Mouse (Mus musculus) heart, postnatal 4 days (tissue): ENCODE measurements around the gene Gm44596. TPM values are rescaled to one million over a fixed set of nuclear protein-coding genes. Genes with fewer than 3 reads are reported as not detected.
A peak's percentile ranks its signal among the peaks of the same experiment; 100 is the strongest.

Experiments used
- DNase-seq: peaks from one replicate; pipeline ENCODE4 v3.0.0; 2021
- total RNA-seq, 2 experiments: library from RNA; stranded (reverse); gene quantifications; 2 replicates each; pipeline ENCODE4 v1.2.3; 2021

Gene Gm44596
- not detected for total RNA-seq

DNA sequence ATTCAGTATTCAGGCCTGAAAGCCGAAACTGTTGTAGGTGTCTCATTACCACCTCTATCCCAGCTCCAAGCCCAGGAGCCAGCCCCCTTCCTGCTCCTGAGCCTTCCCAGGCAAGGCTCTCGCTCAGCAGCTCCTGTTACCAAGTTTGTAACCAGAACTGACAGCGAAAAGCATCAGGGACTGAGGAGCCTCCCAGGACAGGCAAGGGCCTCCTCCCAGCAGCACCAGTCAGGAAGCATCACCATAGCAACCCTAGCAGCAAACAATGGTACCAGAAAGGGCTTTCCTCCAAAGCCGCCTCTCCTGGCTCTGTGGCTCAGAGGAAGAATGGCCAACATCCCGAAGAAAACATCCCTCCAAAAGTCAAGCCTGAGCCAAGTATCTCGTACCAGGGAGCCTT lies at the start of gene Gm44596, which contains the start of gene Tex52:
Gene Gm44596, plus strand, starts transcription at position 312 of the 400 bp plus-strand sequence.
Gene Tex52, plus strand, starts transcription at position 265 of the 400 bp plus-strand sequence.
- DNase-seq, result peak; percentile 33

DNA sequence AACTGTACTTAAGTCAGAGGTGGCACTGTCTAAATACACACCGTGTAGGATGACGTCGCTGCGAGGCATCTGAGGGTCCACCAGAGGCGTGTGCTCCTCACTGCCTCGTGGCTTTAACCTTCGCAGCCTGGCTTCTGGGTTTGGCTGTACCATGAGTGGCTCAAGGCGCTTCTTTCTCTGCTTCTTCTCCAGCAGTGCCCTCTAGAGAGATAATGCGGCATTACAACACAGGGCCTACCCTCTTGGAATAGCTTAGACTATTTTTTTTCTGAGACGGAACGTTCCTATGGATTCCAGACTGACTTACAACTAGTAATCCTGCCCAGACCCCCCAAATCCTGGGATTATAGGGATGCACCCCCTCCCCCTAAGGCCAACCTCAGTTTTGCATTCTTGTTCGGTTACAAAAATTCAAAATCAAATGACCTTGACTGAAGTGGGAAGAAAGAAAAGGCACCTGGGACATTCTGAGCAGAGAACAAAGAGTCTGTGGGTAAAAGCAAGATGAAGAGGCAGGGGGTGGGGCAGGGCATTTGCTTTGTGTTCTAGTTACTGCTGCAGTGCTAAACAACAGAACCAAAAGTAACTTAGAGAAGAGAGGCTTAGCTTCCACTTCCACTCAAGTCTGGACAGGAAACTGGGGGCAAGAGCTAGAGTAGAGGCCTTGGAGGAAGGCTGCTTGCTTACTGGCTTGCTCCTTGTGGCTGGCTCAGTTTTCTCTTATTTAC lies 40.7 kb upstream of the Gm44596 start:
- DNase-seq, result peak; percentile 88

DNA sequence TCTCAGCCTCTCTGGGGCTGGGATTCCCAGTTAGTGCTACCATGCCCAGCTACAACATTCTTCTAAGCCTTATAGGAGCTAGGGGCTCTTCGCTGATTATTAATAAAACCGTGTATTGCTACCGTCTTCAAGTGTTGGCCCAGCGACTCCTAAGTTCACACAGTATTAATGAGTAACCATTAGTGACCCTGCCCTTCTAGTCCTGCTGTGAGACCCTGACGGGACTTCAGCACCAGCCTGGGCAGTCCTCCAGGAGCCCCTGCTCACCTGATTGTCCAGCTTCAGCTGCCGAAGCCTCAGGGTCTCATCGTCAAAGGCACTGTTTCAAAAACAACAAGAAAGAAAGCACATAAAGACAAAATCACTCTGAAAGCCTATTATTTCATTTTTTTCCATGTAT lies 37.8 kb upstream of the Gm44596 start:
- DNase-seq, result no peak

DNA sequence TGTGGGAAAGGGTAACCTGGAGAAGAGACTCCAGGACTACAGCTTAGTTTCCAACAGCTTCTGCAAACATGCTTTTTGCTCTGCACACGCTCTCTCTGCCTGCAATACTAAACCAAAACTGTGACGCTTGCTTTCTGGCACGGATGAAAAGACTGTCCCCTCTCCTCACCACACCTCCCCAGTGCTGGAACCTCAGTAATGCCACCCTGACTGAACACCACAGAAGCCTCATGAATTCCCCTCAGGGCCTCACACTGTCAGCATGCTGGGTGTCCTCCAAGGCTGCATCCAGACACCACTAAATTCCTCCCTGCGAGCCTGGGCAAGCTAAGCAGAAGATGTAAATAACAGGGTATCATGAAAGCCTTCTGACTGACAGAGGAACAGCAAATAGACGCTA lies 36.4 kb upstream of the Gm44596 start:
- DNase-seq, result no peak

DNA sequence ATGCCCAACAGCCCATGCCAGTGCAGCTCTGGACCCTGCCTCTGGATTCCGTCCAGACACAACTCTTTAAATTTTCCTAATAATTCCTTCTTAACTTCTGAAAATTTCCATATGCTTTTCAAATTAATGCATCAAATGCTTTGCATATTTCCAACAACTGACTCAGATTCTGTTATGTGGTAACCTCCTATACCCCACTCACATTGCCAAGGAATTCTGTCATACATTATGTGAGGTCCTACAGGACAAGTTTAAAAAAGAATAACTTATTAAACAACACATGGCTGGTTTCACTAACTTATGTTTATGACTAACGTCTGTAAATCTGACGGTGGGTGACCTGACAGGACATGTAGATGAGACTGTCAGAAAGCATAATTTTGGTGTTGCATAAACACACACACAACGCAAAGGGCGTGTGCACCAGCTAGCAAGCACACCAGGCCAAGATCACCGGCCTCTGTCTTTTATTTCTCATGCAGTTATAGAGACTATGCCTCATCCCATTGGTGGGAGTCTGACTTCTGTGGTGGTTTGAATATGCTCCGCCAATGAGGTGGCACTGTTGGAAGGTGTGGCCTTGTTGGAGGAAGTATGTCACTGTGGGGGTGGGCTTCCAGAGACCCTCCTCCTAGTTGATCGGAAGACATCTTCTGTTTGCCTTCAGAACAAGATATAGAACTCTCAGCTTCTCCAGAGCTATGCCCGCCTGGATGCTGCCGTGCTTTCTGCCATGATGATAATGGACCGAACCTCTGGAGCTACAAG lies 33.2 kb upstream of the Gm44596 start:
- no peak for DNase-seq

DNA sequence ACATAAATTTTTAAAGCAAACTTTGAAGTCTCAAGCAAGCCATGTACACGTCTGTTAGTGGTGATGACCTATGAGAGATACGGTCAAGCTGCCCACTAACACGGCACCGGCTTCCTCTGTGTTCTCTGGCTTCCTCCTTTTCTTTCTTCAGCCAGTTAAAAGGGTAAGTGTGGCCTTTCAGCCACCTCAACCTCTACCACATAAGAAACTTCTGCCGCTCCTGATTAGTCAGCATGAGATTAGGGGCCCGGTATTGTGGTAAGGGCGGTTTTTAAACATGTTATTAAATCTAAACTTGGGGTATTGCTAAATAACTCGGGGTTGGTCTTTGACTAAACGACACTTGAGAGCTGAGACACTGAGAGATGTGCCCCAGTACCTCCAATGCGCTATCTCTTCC lies 29.7 kb upstream of the Gm44596 start:
- DNase-seq, result no peak

DNA sequence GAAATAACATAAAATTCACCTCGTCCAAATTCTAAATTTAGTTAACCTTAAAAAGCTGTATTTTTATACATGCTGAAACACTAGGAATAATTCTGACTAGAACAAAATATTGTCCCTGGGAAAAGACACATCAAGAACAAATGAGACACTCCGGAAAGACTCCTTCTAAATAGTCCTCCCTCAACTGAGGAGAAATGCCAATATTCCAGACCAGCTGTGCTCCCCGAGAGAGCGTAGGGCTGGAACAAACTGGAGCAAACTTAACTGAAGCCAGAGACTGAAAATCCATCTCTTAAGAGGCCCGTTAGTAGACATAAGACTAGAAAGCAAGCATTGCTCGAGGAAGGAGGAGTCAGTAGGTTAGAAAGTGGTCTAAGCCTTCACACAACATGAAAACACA lies 28.5 kb upstream of the Gm44596 start:
- DNase-seq, result no peak

DNA sequence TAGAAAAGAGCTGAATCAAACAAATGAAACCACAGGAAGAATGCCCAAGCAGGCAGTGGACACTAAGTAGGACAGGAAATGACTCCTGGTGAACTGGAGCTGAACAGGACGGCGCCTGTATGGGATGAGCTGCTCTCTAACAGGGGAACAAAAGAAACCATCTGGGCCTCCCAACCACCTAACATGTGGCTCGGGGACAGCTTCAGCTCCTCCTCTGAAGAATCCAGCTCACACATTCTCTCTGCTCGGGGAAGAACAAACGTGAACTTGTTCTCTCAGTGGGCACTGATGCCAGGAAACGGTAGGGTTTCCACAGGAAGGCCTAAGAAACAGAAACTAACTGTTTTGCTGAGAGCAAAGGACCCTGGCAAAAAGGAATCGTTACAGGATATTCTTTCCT lies 25.6 kb upstream of the Gm44596 start:
- no peak for DNase-seq

DNA sequence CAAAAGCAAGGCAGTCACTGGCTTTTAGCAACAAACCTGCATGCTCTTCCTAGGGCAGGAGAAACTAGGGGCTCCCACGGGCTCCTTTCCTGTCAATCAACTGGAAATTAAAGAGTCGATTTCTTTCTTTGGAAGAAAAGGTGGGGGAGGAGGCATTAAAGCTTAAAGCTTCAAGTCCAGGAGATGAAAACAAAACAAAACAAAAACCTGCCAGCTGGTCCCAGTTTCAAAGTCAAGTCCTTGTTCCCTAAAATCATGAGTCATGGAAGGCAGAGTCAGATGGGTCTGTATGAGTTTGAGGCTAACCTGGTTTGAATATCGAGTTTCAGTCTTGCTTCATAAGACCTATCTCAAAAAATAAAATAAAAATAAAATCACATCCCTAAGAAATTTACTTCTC lies 21.2 kb upstream of the Gm44596 start:
- no peak for DNase-seq

DNA sequence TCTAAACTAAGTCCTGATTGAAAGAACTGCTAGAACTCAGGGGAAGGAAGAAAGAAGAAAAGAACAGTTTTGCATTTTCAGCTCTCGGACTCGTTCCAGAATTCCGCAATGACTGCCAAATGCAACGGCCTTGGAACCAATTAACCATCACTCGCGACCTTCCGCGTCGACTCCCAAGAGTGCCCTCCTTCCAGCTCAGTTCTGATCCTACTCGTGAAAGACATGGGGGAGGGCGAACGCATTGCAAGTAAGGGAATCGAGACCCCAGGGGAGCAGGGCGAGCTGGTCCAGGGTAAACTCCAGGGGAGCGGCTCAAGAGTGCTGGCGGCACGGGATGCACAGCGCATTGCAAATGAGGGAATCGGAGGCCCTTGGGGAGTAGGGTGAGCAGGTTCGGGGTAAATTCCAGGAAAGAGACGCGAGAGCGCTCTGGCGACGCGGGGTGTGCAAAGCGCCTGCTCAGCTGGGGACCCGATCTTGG lies 20.1 kb upstream of the Gm44596 start:
- DNase-seq, result peak; percentile 55

DNA sequence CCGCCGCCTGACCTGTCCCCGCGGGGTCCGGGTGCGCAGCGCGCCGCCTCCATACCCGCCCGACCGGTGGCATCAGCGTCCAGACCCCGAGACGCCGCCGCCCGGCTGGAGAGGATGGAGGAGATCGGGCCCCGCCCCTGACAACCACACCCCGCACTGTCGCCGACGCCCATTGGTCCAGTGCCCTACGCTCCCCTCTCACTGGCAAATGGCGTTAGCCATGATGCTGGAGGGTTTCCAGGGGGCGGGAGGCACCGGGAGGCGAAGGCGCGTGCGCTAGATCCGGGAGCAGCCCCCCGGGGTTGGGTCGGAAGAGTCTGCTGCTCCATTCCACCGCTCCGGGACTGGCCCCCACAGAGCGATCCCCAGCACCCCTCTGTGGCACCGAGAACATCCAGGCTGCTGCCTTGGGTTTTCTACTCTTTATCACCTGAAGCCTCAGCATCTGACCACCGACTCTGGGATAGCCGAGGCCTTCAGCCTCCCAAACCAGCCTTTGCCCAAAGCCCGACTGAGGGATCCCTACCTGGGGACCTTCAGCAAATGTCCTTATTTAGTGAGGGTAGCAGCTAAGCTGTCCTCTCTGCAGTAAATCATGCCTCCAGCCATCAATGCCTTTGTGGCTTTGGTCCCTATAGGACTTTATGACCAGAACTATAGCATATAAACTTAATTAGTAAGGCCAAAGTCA lies 19.4 kb upstream of the Gm44596 start, which contains the start of gene Tulp3:
Gene Tulp3, minus strand, starts transcription at position 126 of the 691 bp plus-strand sequence.
- DNase-seq, result peak; percentile 98

DNA sequence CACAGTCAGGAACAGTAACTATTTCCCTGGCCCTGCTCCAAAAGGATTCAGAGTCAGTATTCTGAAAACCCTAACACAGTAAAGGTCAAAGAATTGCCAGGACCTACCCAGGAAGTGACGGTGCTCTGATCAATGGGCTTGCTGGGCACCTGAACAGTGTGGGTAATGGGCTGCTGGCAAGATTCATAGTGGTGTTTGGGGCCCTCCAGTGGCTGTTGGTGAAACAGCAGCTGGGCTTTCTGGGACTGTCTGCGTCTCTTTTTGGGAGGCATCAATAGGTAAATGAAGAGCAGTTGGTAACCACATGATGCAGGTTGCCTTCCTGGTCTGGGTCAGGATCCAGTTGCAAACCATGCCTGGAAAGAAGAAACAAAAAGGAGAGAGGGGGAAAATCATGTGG lies 16.3 kb upstream of the Gm44596 start:
- peak; percentile 76 for DNase-seq

DNA sequence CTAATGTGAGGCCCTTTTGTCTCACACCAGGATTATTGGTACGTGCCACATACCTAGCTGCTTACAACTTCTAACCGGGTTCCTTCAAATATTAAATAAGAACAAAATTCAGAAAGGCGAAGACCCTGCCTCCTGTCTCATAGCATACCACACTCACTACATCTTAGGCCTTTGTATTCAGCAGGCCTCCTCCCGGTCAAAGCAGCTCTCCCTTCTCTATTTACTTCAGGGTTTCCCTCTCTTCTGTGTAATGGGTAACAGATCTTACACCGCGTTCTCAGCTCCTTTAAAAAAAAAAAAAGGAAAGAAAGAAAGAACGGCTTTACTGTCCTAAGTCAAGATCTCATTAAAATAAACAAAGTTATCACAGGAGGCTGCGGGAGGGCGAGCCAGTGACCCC lies 13.4 kb upstream of the Gm44596 start:
- no peak for DNase-seq

DNA sequence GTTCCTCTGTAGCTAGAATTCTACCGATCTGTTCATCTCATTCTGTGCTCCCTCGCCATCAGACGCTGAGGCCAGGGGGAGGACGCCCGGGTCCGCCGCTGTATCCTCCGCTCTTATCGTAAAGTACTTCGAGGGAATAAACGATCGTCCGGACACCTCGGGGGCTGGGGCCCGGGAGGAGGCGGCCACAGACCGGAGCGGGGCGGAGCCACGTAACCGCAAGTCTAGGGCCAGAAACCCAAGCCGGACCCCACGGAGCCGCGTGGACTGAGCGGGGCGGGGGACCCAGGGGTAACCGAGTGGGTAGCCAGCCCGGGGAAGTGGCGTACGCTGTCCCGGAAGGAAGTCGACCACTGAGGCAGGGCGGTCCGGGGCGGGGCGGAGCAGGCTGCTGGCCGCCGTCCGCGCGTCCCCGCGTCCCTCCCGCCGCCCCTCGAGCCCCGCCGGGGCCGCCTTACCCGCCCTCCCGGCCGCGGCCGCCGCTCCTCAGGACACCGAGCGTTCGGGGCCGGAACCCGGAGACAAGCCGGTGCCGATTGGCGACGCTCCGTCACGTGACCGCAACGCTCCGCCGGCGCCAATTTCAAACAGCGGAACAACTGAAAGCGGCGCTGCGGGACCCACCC lies 12.8 kb upstream of the Gm44596 start, which contains the start of the genes Rhno1 and Foxm1:
Gene Rhno1, minus strand, starts transcription at position 531 of the 626 bp plus-strand sequence.
Gene Foxm1, plus strand, starts transcription at position 587 of the 626 bp plus-strand sequence.
- peak; percentile 90 for DNase-seq

DNA sequence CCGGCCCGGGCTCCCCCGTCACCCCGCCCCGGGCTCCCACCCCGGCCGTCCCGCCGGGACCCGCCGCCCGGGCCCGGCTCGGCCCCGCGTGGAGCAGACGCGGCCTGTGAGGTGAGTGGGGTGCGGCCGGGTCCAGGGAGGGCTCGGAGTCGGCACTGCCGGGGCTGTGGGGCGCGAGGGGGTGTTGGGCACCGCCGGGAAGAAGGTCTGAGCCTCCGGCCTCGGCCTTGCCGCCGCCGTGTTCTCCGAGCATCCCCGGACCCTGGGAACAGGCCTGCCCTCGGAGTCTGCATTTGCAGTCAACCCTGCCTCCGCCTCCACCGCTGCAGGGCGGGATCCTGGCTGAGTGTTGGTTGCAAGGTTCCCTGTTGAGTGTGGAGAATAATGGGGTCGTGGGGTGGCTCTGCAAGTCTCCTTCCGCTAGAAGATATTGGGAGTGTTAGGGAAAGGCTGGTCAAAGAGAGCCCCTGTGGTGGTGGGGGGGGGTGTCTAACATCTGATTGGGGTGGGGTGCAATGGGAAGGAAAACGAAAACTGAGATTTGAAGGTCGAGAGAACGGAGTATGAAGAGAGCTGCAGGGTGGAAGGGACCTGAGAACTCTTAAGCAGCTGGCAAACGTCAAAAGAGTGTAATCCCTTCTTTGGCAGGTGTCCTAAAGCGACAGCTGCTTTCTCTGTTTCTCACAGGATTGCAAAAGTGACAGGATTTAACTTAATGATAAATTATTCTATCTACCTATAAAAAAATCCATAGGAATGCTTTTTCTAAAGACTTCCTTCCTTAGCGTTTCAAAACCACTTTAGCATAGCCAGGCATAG lies 12.1 kb upstream of the Gm44596 start:
- no peak for DNase-seq

DNA sequence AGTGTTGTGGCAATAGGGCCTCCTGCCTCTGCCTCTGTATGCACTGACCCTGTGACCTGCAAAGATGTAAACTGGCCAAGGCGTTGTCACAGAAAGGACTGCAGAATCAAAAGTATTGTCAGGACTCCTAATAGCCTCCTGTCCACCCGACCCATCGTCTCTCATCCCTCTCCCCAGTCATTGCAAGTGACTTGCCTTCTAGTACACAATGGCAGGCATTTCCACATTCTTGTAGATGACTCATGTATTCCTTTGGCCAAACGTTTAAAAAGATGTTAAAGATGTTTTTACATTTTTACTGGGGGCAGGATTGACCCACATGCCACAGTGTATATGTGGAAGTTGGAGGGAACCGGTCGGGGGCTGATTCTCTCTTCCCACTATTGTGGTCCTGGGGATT lies 10.6 kb upstream of the Gm44596 start:
- DNase-seq, result no peak

DNA sequence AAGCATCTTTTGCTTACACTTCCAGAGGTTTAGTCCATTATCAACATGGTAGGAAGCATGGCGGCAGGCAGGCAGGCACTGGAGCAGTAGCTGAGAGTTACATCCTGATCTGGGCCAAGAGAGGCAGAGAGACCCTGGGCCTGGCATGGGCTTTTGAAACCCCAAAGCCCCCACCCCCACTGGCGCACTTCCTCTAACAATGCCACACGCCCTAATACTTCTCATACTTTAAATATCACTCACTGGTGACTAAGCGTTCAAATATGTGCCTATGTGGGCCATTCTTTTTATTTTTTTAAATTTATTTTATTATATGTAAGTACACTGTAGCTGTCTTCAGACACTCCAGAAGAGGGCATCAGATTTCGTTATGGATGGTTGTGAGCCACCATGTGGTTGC lies 8.8 kb upstream of the Gm44596 start:
- no peak for DNase-seq

DNA sequence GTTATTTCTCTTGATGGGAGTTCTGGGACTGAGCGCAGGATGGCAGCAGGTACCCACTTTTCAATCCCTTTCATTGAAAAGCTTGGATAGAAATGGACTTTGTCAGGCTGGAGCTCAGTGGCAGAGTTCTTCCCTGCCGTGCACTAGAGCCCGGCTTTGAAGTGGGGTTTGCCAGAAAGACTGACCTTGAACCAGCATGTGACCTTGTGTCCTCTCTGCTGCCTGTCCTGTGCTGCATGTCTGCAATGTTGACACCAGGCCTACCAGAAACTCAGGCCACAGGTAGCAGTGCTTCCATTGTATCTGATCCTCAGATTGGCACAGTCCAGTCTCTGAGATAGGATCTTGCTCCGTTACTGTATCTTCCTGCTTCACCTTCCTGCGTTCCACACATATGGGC lies 5.3 kb upstream of the Gm44596 start:
- no peak for DNase-seq

DNA sequence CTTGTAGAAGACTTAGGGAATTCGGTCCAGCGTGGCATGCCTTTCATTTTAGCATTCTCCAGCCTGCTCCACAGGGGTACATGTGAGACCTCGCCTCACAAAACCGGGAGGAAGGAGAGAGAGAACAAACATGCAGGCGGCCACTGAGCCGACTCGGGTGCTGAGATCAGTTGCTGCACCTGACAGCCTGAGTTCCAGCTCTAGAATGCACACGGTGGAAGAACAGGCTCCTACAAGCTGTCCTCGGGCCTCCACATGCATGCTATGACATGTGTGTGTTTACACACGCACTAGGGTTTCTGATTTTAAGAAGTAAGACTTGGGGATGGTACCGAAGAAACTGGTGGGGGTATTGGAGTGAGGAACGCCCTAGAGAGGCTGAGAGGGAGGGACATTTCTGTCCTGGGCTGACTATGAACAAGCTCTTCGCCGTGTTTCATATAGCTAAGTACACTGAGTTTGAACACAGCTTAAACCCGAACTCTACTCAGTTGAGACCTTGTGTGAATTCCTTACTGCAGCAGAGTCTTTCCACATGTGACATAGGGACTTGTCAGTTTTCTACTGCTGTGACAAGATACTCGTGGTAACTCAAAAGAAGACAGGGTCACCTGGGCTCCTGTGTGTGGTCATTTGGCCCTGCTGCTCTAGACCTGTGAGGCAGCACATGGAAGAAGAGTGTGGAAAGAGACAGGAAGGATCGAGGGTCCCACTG lies 1.2 kb downstream of the Gm44596 start:
- DNase-seq, result no peak

DNA sequence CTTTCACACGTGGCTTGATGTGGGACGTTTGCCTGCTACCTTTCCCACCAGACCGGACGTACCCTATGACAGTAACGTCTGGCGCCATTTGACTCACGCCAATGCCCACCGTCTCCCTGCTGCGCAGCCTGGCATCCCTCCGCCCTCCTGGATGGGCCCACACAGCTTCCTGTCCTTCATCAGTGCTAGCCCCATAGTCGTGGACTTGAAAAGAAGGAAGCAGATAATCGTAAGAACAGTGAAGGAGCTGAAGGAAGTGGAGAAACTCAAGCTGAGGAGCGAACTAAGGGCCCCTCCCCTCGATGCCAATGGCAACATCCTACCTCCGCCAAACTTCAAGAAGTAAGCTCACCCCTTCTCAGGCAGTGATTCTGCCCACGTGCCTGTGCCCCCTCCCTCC lies 4.3 kb downstream of the Gm44596 start:
- no peak for DNase-seq
